Mouse (Mus musculus): ENCODE data around the gene Mrpl23. TPM values are rescaled to one million over a fixed set of nuclear protein-coding genes. Genes with fewer than 3 reads are reported as not detected.

Mrpl23 gene
- polyA plus RNA-seq (2017; shearing (Covaris generic)) = 12.4 TPM

GRCm38 (mm10) chr7:142532671-142533058 lies at the start of gene Mrpl23:
Gene Mrpl23, plus strand, starts transcription at chr7:142532686.

GRCm38 (mm10) chr7:142498575-142498974 lies 33.9 kb upstream of the Mrpl23 start, which contains the start of gene Tnnt3:
Gene Tnnt3, plus strand, starts transcription at chr7:142498836.

Other genes starting within 250 kb of the Mrpl23 start
- not detected for gene Krtap5-1, start 235.6 kb upstream of the Mrpl23 start, polyA plus RNA-seq (2017; shearing (Covaris generic))
- gene Krtap5-4, start 229.1 kb upstream of the Mrpl23 start, polyA plus RNA-seq (2017; shearing (Covaris generic)) = not detected
- 3.5 TPM for gene Ifitm10, start 158.9 kb upstream of the Mrpl23 start, polyA plus RNA-seq (2017; shearing (Covaris generic))
- gene Gm49369, start 150.0 kb upstream of the Mrpl23 start, polyA plus RNA-seq (2017; shearing (Covaris generic)) = 4.7 TPM
- gene Ctsd, start 144.6 kb upstream of the Mrpl23 start, polyA plus RNA-seq (2017; shearing (Covaris generic)) = 251 TPM
- not detected for gene Syt8, start 97.8 kb upstream of the Mrpl23 start, polyA plus RNA-seq (2017; shearing (Covaris generic))
- gene Tnni2, start 90.9 kb upstream of the Mrpl23 start, polyA plus RNA-seq (2017; shearing (Covaris generic)) = not detected
- gene Lsp1, start 71.9 kb upstream of the Mrpl23 start, polyA plus RNA-seq (2017; shearing (Covaris generic)) = 554 TPM
- gene Tnnt3, start 33.9 kb upstream of the Mrpl23 start, polyA plus RNA-seq (2017; shearing (Covaris generic)) = 2.3 TPM
- gene Igf2, start 134.1 kb downstream of the Mrpl23 start, polyA plus RNA-seq (2017; shearing (Covaris generic)) = not detected
- gene Gm49394, start 137.3 kb downstream of the Mrpl23 start, polyA plus RNA-seq (2017; shearing (Covaris generic)) = not detected
- not detected for gene Ins2, start 210.7 kb downstream of the Mrpl23 start, polyA plus RNA-seq (2017; shearing (Covaris generic))